23 mouse cellular contexts compared by ENCODE assay signal in the genomic region with DNA sequence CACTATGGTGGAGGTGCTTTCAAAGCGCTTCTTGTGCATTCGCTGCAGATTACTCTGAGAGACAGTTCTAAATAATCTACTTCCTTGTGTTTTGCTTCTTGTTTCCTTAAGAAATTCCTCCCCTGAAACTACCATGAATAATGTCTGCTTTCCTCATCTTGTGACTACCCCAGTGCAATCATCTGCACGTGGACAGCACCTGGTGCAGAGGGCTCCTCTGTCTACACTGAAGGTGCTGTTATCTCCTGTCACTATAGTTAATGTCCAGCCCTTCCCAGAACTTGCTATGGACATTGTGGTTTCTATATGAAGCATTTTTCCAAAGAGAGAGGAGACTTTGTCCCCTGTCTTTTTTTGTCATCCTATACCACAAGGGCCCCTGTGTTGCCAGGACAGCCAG. TPM values are rescaled to one million over a fixed set of nuclear protein-coding genes. Genes with fewer than 3 reads are reported as not detected.
A peak's percentile ranks its signal among the peaks of the same experiment; 100 is the strongest.
DNase-seq lines count a peak whose midpoint lies in the region; ATAC-seq and TF ChIP-seq lines count a peak whose summit lies in the region.
"Had no signal": no experiment of that assay in that cellular context is flagged by ENCODE, and none has a peak within 500 bp of the region (broad histone marks: within the 10 kb centered on the region; RNA-seq: fewer than 3 reads in every experiment).

No protein-coding gene starts in this region.

- 0 out of 2 replicates have a peak overlapping the region, but pooled peaks have one; percentile 14 for H3K9ac ChIP-seq in liver, embryonic 16.5 days (ENCODE audit: low read depth, low read length)
- no peak overlapping the region for H3K9ac ChIP-seq in intestine, embryonic 15.5 days
- no peak overlapping the region for H3K9ac ChIP-seq in heart, adult 2 months (ENCODE audit: low read depth, low read length)
- H3K9ac ChIP-seq: embryonic facial prominence, embryonic 15.5 days; hindbrain, embryonic 13.5 days had no signal

- no peak for DNase-seq in liver
- no peak for DNase-seq in heart, adult 2 months
- no peak for DNase-seq in thymus, postnatal 10 days (ENCODE audit: low spot score in 2 of 2)
- DNase-seq: adrenal gland, postnatal 25 days; cerebellum, adult 2 months; embryo, embryonic 11 days; gastrocnemius, adult 2 months; gastrocnemius, postnatal 25 days; heart, postnatal 10 days; heart, postnatal 4 days had no signal

- peak overlapping the region; percentile 23; the same call in 1 of the 2 replicates for H3K27ac ChIP-seq in liver, embryonic 16.5 days (ENCODE audit: low read length)
- peak overlapping the region; percentile 19 for H3K27ac ChIP-seq in bone marrow macrophage, adult 2 months (ENCODE audit: insufficient read depth, low read depth, low read length)
- H3K27ac ChIP-seq in intestine, embryonic 15.5 days = peak overlapping the region; percentile 91
- H3K27ac ChIP-seq in small intestine, adult 2 months (ENCODE audit: insufficient read depth, low read depth, low read length) = peak overlapping the region; percentile 95
- H3K27ac ChIP-seq in heart, adult 2 months = no peak overlapping the region
- H3K27ac ChIP-seq: embryonic facial prominence, embryonic 15.5 days; forebrain, embryonic 10.5 days; gastrocnemius, adult 2 months; heart, embryonic 10.5 days; hindbrain, embryonic 13.5 days had no signal

- H3K79me2 ChIP-seq in heart, adult 2 months (replicated peaks; ENCODE audit: control insufficient read depth, insufficient read depth, low read length) = no peaks in the 10 kb centered on the region

- no peaks in the 10 kb centered on the region for H3K27me3 ChIP-seq in liver, embryonic 16.5 days (ENCODE audit: control insufficient read depth, insufficient read depth, low read depth, low read length)
- no peaks in the 10 kb centered on the region for H3K27me3 ChIP-seq in intestine, embryonic 15.5 days (replicated peaks)
- H3K27me3 ChIP-seq in small intestine, adult 2 months (ENCODE audit: control insufficient read depth, insufficient read depth, low read length) = no peaks in the 10 kb centered on the region
- no peaks in the 10 kb centered on the region for H3K27me3 ChIP-seq in heart, adult 2 months (ENCODE audit: control insufficient read depth, insufficient read depth, low read length)
- H3K27me3 ChIP-seq: CH12.LX; embryonic facial prominence, embryonic 15.5 days; hindbrain, embryonic 13.5 days; Patski had no signal

- TF ChIP-seq CTCF in bone marrow macrophage, adult 2 months (IDR thresholded peaks at IDR 0.05; ENCODE audit: low read depth, low read length) = no peak
- TF ChIP-seq CTCF in small intestine, adult 2 months (IDR thresholded peaks at IDR 0.05; ENCODE audit: extremely low read depth, insufficient read length, insufficient replicate concordance, low read depth, low read length) = no peak
- no peak for TF ChIP-seq CTCF in heart, adult 2 months (IDR thresholded peaks at IDR 0.05)

- no peak for TF ChIP-seq POLR2A in bone marrow macrophage, adult 2 months (IDR thresholded peaks at IDR 0.05; ENCODE audit: borderline replicate concordance, low read depth, low read length)
- TF ChIP-seq POLR2A in small intestine, adult 2 months (IDR thresholded peaks at IDR 0.05; ENCODE audit: low read depth, low read length) = no peak
- TF ChIP-seq POLR2A in heart, adult 2 months (IDR thresholded peaks at IDR 0.05; ENCODE audit: insufficient read depth, low read depth, low read length) = no peak

- no peaks in the 10 kb centered on the region for H3K36me3 ChIP-seq in liver, embryonic 16.5 days (ENCODE audit: control insufficient read depth, insufficient read depth)
- no peaks in the 10 kb centered on the region for H3K36me3 ChIP-seq in intestine, embryonic 15.5 days
- H3K36me3 ChIP-seq in small intestine, adult 2 months (ENCODE audit: control insufficient read depth, insufficient read depth, low read length) = no peaks in the 10 kb centered on the region
- H3K36me3 ChIP-seq in heart, adult 2 months (ENCODE audit: control insufficient read depth, insufficient read depth, low read length) = no peaks in the 10 kb centered on the region
- H3K36me3 ChIP-seq: embryonic facial prominence, embryonic 15.5 days; forebrain, embryonic 10.5 days; heart, embryonic 10.5 days; hindbrain, embryonic 13.5 days had no signal

- H3K4me1 ChIP-seq in liver, embryonic 16.5 days (ENCODE audit: control insufficient read depth, low read depth, low read length) = peaks cover 18% of the 10 kb centered on the region
- H3K4me1 ChIP-seq in bone marrow macrophage, adult 2 months (ENCODE audit: control insufficient read depth, insufficient read depth, low read length) = peaks cover 14% of the 10 kb centered on the region
- H3K4me1 ChIP-seq in intestine, embryonic 15.5 days (replicated peaks) = no peaks in the 10 kb centered on the region
- H3K4me1 ChIP-seq in small intestine, adult 2 months (ENCODE audit: control insufficient read depth, insufficient read depth, insufficient read length, low read length) = peaks cover 12% of the 10 kb centered on the region; the same call in 1 of the 2 replicates
- H3K4me1 ChIP-seq in heart, adult 2 months (ENCODE audit: control insufficient read depth, insufficient read depth, low read length) = no peaks in the 10 kb centered on the region
- H3K4me1 ChIP-seq: embryonic facial prominence, embryonic 15.5 days; heart, embryonic 10.5 days had no signal

- WGBS in liver, embryonic 16.5 days (ENCODE audit: insufficient replicate concordance) = 50% methylated on average over 3 of the region's 3 CpGs
- 31% methylated on average over 3 of the region's 3 CpGs for WGBS in intestine, embryonic 15.5 days
- WGBS in small intestine, adult 2 months = 20% methylated on average over 3 of the region's 3 CpGs
- WGBS in heart, adult 2 months = 55% methylated on average over 3 of the region's 3 CpGs

- H3K4me2 ChIP-seq in liver, embryonic 16.5 days (ENCODE audit: low read depth, low read length) = no peak overlapping the region
- H3K4me2 ChIP-seq in intestine, embryonic 15.5 days (replicated peaks) = no peak overlapping the region
- H3K4me2 ChIP-seq: embryonic facial prominence, embryonic 15.5 days; hindbrain, embryonic 13.5 days had no signal

- intact Hi-C loops in heart, adult 2 months (cut with DNase I) = no loop called here

- ATAC-seq in liver, embryonic 16.5 days (ENCODE audit: low read depth) = no peak
- ATAC-seq in intestine, embryonic 15.5 days = peak; percentile 49
- ATAC-seq: activated CD4-positive, CD25-positive, alpha-beta regulatory T cell, adult 4 months; forebrain, embryonic 14.5 days; Patski had no signal

- no peak for TF ChIP-seq EP300 in heart, adult 2 months (IDR thresholded peaks at IDR 0.05; ENCODE audit: insufficient read depth, low read depth, low read length)

- H3K9me3 ChIP-seq in liver, embryonic 16.5 days (replicated peaks; ENCODE audit: control insufficient read depth, low read length) = no peaks in the 10 kb centered on the region
- H3K9me3 ChIP-seq in intestine, embryonic 15.5 days = no peaks in the 10 kb centered on the region
- H3K9me3 ChIP-seq: embryonic facial prominence, embryonic 15.5 days; forebrain, embryonic 10.5 days; heart, embryonic 10.5 days; hindbrain, embryonic 13.5 days had no signal

- H3K4me3 ChIP-seq in liver, embryonic 16.5 days (ENCODE audit: low read depth, low read length) = no peak overlapping the region
- H3K4me3 ChIP-seq in bone marrow macrophage, adult 2 months (ENCODE audit: insufficient read depth, low read length) = no peak overlapping the region
- no peak overlapping the region for H3K4me3 ChIP-seq in intestine, embryonic 15.5 days (replicated peaks)
- no peak overlapping the region for H3K4me3 ChIP-seq in small intestine, adult 2 months (ENCODE audit: low read depth, low read length)
- H3K4me3 ChIP-seq in heart, adult 2 months = no peak overlapping the region
- H3K4me3 ChIP-seq: embryonic facial prominence, embryonic 15.5 days; erythroblast, embryonic 14.5 days; forebrain, embryonic 10.5 days; gastrocnemius, adult 2 months; heart, embryonic 10.5 days; hindbrain, embryonic 13.5 days had no signal

RNA-seq across cellular contexts. Expression of gene Ptbp3, which starts 4.4 kb away (rescaled TPM):
- polyA plus RNA-seq in liver, embryonic 16.5 days (2015; fragmentation: Nextera tagmentation; extraction: Ambion mirVana) = 52.4 and 54.2 TPM in 2 replicates
- polyA plus RNA-seq in bone marrow macrophage, adult 2 months (2012; ENCODE audit: insufficient read depth, insufficient read length, missing spikeins) = 139 and 159 TPM in 2 replicates
- polyA plus RNA-seq in intestine, embryonic 15.5 days (2015; fragmentation: Nextera tagmentation; extraction: Ambion mirVana) = 57.8 and 66.9 TPM in 2 replicates
- 20.1 and 45.8 TPM in 2 replicates for polyA plus RNA-seq in small intestine, adult 2 months (2012; rRNA removed)
- total RNA-seq in heart, adult 2 months (2021) = 10 to 100 TPM; 25.0 to 27.0 TPM
- 13.2 and 23.3 TPM in 2 replicates for polyA plus RNA-seq in heart, adult 2 months (2012; rRNA removed)

RNA-seq across cellular contexts. Expression of gene Hsdl2, which starts 27.8 kb away (rescaled TPM):
- 20.9 and 21.3 TPM in 2 replicates for polyA plus RNA-seq in liver, embryonic 16.5 days (2015; fragmentation: Nextera tagmentation; extraction: Ambion mirVana)
- polyA plus RNA-seq in bone marrow macrophage, adult 2 months (2012; ENCODE audit: insufficient read depth, insufficient read length, missing spikeins) = 17.1 and 24.6 TPM in 2 replicates
- 17.6 and 20.2 TPM in 2 replicates for polyA plus RNA-seq in intestine, embryonic 15.5 days (2015; fragmentation: Nextera tagmentation; extraction: Ambion mirVana)
- polyA plus RNA-seq in small intestine, adult 2 months (2012; rRNA removed) = 2.5 and 3.8 TPM in 2 replicates
- total RNA-seq in heart, adult 2 months (2021) = 100 to 1,000 TPM; 211 to 225 TPM
- 84.0 and 186 TPM in 2 replicates for polyA plus RNA-seq in heart, adult 2 months (2012; rRNA removed)
